Mouse (Mus musculus): ENCODE data around the gene Ddx19a. TPM values are rescaled to one million over a fixed set of nuclear protein-coding genes. Genes with fewer than 3 reads are reported as not detected.

Ddx19a gene
- total and polyA plus RNA-seq, 3 experiments, result 23.1 to 107 (median 28.8) TPM

Other genes starting within 250 kb of the Ddx19a start
- 0.21 TPM in 1 of 2 replicates, not detected in the other for gene Il34, start 191.9 kb downstream of the Ddx19a start, total RNA-seq (2012; rRNA removed)
- gene Il34, start 191.9 kb downstream of the Ddx19a start, total RNA-seq (2014; rRNA removed), result not detected in 2 replicates
- gene Il34, start 191.9 kb downstream of the Ddx19a start, polyA plus RNA-seq (2012; ENCODE audit: insufficient read length, low read depth), result not detected in 2 replicates
- 35.2 and 36.4 TPM in 2 replicates for gene Cog4, start 151.2 kb downstream of the Ddx19a start, total RNA-seq (2012; rRNA removed)
- 24.4 and 27.5 TPM in 2 replicates for gene Cog4, start 151.2 kb downstream of the Ddx19a start, total RNA-seq (2014; rRNA removed)
- gene Cog4, start 151.2 kb downstream of the Ddx19a start, polyA plus RNA-seq (2012; ENCODE audit: insufficient read length, low read depth), result 24.9 and 27.5 TPM in 2 replicates
- gene Sf3b3, start 151.0 kb downstream of the Ddx19a start, total RNA-seq (2012; rRNA removed), result 136 and 163 TPM in 2 replicates
- gene Sf3b3, start 151.0 kb downstream of the Ddx19a start, total RNA-seq (2014; rRNA removed), result 137 and 139 TPM in 2 replicates
- gene Sf3b3, start 151.0 kb downstream of the Ddx19a start, polyA plus RNA-seq (2012; ENCODE audit: insufficient read length, low read depth), result 206 and 213 TPM in 2 replicates
- gene Fuk, start 95.3 kb downstream of the Ddx19a start, total RNA-seq (2012; rRNA removed), result 14.3 and 14.4 TPM in 2 replicates
- gene Fuk, start 95.3 kb downstream of the Ddx19a start, total RNA-seq (2014; rRNA removed), result 6.6 and 6.8 TPM in 2 replicates
- gene Fuk, start 95.3 kb downstream of the Ddx19a start, polyA plus RNA-seq (2012; ENCODE audit: insufficient read length, low read depth), result 6.4 and 7.0 TPM in 2 replicates
- 14.6 and 16.9 TPM in 2 replicates for gene St3gal2, start 77.9 kb downstream of the Ddx19a start, total RNA-seq (2012; rRNA removed)
- gene St3gal2, start 77.9 kb downstream of the Ddx19a start, total RNA-seq (2014; rRNA removed), result 16.4 and 17.0 TPM in 2 replicates
- gene St3gal2, start 77.9 kb downstream of the Ddx19a start, polyA plus RNA-seq (2012; ENCODE audit: insufficient read length, low read depth), result 41.4 and 44.5 TPM in 2 replicates
- 12.6 and 13.0 TPM in 2 replicates for gene Ddx19b, start 34.0 kb upstream of the Ddx19a start, total RNA-seq (2012; rRNA removed)
- gene Ddx19b, start 34.0 kb upstream of the Ddx19a start, total RNA-seq (2014; rRNA removed), result 14.4 and 14.9 TPM in 2 replicates
- gene Ddx19b, start 34.0 kb upstream of the Ddx19a start, polyA plus RNA-seq (2012; ENCODE audit: insufficient read length, low read depth), result 13.5 and 14.1 TPM in 2 replicates
- 125 and 130 TPM in 2 replicates for gene Aars, start 35.3 kb upstream of the Ddx19a start, total RNA-seq (2012; rRNA removed)
- 72.6 and 81.9 TPM in 2 replicates for gene Aars, start 35.3 kb upstream of the Ddx19a start, total RNA-seq (2014; rRNA removed)
- 142 and 171 TPM in 2 replicates for gene Aars, start 35.3 kb upstream of the Ddx19a start, polyA plus RNA-seq (2012; ENCODE audit: insufficient read length, low read depth)
- gene Exosc6, start 58.5 kb upstream of the Ddx19a start, total RNA-seq (2012; rRNA removed), result 3.9 and 23.5 TPM in 2 replicates
- gene Exosc6, start 58.5 kb upstream of the Ddx19a start, total RNA-seq (2014; rRNA removed), result 20.3 and 24.3 TPM in 2 replicates
- gene Exosc6, start 58.5 kb upstream of the Ddx19a start, polyA plus RNA-seq (2012; ENCODE audit: insufficient read length, low read depth), result 3.2 and 3.9 TPM in 2 replicates
- not detected in 2 replicates for gene Clec18a, start 94.6 kb upstream of the Ddx19a start, total RNA-seq (2012; rRNA removed)
- not detected in 2 replicates for gene Clec18a, start 94.6 kb upstream of the Ddx19a start, total RNA-seq (2014; rRNA removed)
- not detected in 2 replicates for gene Clec18a, start 94.6 kb upstream of the Ddx19a start, polyA plus RNA-seq (2012; ENCODE audit: insufficient read length, low read depth)
- gene Pdpr, start 96.8 kb upstream of the Ddx19a start, total RNA-seq (2012; rRNA removed), result 11.0 and 11.6 TPM in 2 replicates
- gene Pdpr, start 96.8 kb upstream of the Ddx19a start, total RNA-seq (2014; rRNA removed), result 8.0 and 8.3 TPM in 2 replicates
- 7.6 and 8.3 TPM in 2 replicates for gene Pdpr, start 96.8 kb upstream of the Ddx19a start, polyA plus RNA-seq (2012; ENCODE audit: insufficient read length, low read depth)

Data from CH12.LX (cell line).